Mouse (Mus musculus) ES-E14 (cell line): Measurements from ENCODE around the gene Pdk1. TPM values are rescaled to one million over a fixed set of nuclear protein-coding genes. Genes with fewer than 3 reads are reported as not detected.

Experiments
- DNase-seq: peaks from one replicate; pipeline ENCODE4 v3.0.0-alpha.2; 2013; ENCODE audit warnings: low read depth, low spot score
- H3K27ac ChIP-seq: 2 replicates; pipeline ENCODE4 v1.5.1; 2012; ENCODE audit warnings: low read depth, mild to moderate bottlenecking, low read length, moderate library complexity, mixed read lengths; ENCODE audit not compliant: poor library complexity, insufficient read depth, severe bottlenecking
- H3K36me3 ChIP-seq: 2 replicates; pipeline ENCODE4 v1.6.1; 2012; ENCODE audit warnings: mild to moderate bottlenecking, low read length, moderate library complexity, mixed read lengths; ENCODE audit not compliant: control insufficient read depth, poor library complexity, insufficient read depth, severe bottlenecking
- H3K4me1 ChIP-seq, 2 experiments: fragments of 150-350 bp in 1 of 2; sonication (generic) in 1 of 2; 2 replicates each; pipeline ENCODE4 v1.6.1; 2012; ENCODE audit warnings: low read length in 2 of 2, mild to moderate bottlenecking in 1 of 2, mixed read lengths in 1 of 2; ENCODE audit not compliant: control insufficient read depth in 2 of 2, insufficient read depth in 2 of 2, poor library complexity in 1 of 2
- H3K4me3 ChIP-seq, 2 experiments: fragments of 150-350 bp in 1 of 2; sonication (generic) in 1 of 2; 2 replicates each; pipeline ENCODE4 v1.5.1; 2012; ENCODE audit warnings: low read length in 2 of 2, low read depth in 1 of 2, mild to moderate bottlenecking in 1 of 2, mixed read lengths in 1 of 2; ENCODE audit not compliant: insufficient read depth in 1 of 2, poor library complexity in 1 of 2, severe bottlenecking in 1 of 2
- H3K9ac ChIP-seq: 2 replicates; pipeline ENCODE4 v1.6.1; 2012; ENCODE audit warnings: low read depth, mild to moderate bottlenecking, low read length, mixed read lengths; ENCODE audit not compliant: poor library complexity, insufficient read depth, severe bottlenecking
- H3K9me3 ChIP-seq: fragments of 150-350 bp; sonication (generic); 2 replicates; pipeline ENCODE4 v1.6.1; 2012; ENCODE audit warnings: low read depth, mild to moderate bottlenecking, low read length; ENCODE audit not compliant: control insufficient read depth, insufficient read depth
- CHD2 ChIP-seq: IDR thresholded peaks from 2 replicates; pipeline ENCODE4 v1.6.1; 2014; ENCODE audit warnings: mild to moderate bottlenecking, low read depth, low read length, inconsistent platforms
- HCFC1 ChIP-seq: IDR thresholded peaks from 2 replicates; pipeline ENCODE4 v1.6.1; 2012; ENCODE audit warnings: low read length, inconsistent platforms, borderline replicate concordance; ENCODE audit not compliant: insufficient read depth
- MAFK ChIP-seq: IDR thresholded peaks from 2 replicates; pipeline ENCODE4 v1.6.1; 2014; ENCODE audit warnings: mild to moderate bottlenecking, low read depth, low read length, inconsistent platforms; ENCODE audit not compliant: insufficient read depth
- ZC3H11A ChIP-seq: IDR thresholded peaks from 2 replicates; pipeline ENCODE4 v1.6.1; 2012; ENCODE audit warnings: low read depth, mild to moderate bottlenecking, inconsistent platforms, low read length, borderline replicate concordance
- ZNF384 ChIP-seq: IDR thresholded peaks from 2 replicates; pipeline ENCODE4 v1.6.1; 2012; ENCODE audit warnings: low read depth, low read length, inconsistent platforms
- in situ Hi-C, 2 experiments: fragments of 600-800 bp; cut with MboI; formaldehyde crosslinking; loops; one replicate each; pipeline ENCODE4 v1.15.1; 2025; ENCODE audit warnings: low sequenced_read_pairs in 2 of 2, inconsistent platforms in 1 of 2; ENCODE audit not compliant: unreplicated experiment in 2 of 2
- total RNA-seq: library from RNA; depleted of rRNA; stranded (reverse); fragments of 300-350 nt; gene quantifications from 2 replicates; pipeline ENCODE4 v1.2.3, GENCODE M21; 2012

Gene Pdk1
- total RNA-seq, 1 experiment, result 54.9 TPM

- H3K27ac ChIP-seq, result peak overlapping the region; percentile 95; the same call in 1 of the 2 replicates
- no peak overlapping the region; a peak in 1 of 4 replicates for H3K4me3 ChIP-seq
- no peak overlapping the region for H3K9ac ChIP-seq
- TF ChIP-seq ZC3H11A, result no peak
- TF ChIP-seq MAFK, result no peak
- TF ChIP-seq HCFC1, result no peak
- 0 out of 2 replicates have a peak, but pooled peaks have one; percentile 3 for TF ChIP-seq ZNF384
- 0 out of 2 replicates have a peak, but pooled peaks have one; percentile 56 for TF ChIP-seq CHD2
- DNase-seq, result peak; percentile 82
- H3K4me1 ChIP-seq, result peaks cover 18 to 24% of the 10 kb centered on the region in 2 experiments
- in situ Hi-C loops, result no loop called here
- H3K9me3 ChIP-seq, result no peaks in the 10 kb centered on the region
- no peaks in the 10 kb centered on the region for H3K36me3 ChIP-seq
These were observed 6.5 kb upstream of the Pdk1 start for GRCm38 (mm10) chr2:71866565-71866964.

- H3K9me3 ChIP-seq, result no peaks in the 10 kb centered on the region
- TF ChIP-seq ZNF384 (no peak), HCFC1 (no peak)
- H3K27ac ChIP-seq, result peak overlapping the region; percentile 95
- no peaks in the 10 kb centered on the region for H3K36me3 ChIP-seq
- in situ Hi-C loops, result no loop called here
- peak overlapping the region; percentile 65 for H3K9ac ChIP-seq
- peaks cover 14 to 25% of the 10 kb centered on the region in 2 experiments for H3K4me1 ChIP-seq
- peak overlapping the region in 1 of 2 experiments; percentile 13; a peak in 2 of 4 replicates for H3K4me3 ChIP-seq
- DNase-seq, result no peak
These were observed 6.0 kb upstream of the Pdk1 start for GRCm38 (mm10) chr2:71867019-71867418.

GRCm38 (mm10) chr2:71867480-71867879, 5.5 kb upstream of the Pdk1 start:
- Histone ChIP-seq H3K4me1 (peaks cover 15 to 27% of the 10 kb centered on the region in 2 experiments), H3K4me3 (peak overlapping the region in 1 of 2 experiments; percentile 21; a peak in 2 of 4 replicates), H3K9ac (peak overlapping the region; percentile 35; the same call in 1 of the 2 replicates), H3K36me3 (no peaks in the 10 kb centered on the region), H3K27ac (peak overlapping the region; percentile 95; the same call in 1 of the 2 replicates), H3K9me3 (no peaks in the 10 kb centered on the region)
- DNase-seq, result peak; percentile 59
- no peak for TF ChIP-seq ZC3H11A
- peak; percentile 42; the same call in 1 of the 2 replicates for TF ChIP-seq CHD2
- in situ Hi-C loops, result no loop called here

GRCm38 (mm10) chr2:71868256-71868655, 4.8 kb upstream of the Pdk1 start:
- H3K4me1 ChIP-seq, result peaks cover 10 to 25% of the 10 kb centered on the region in 2 experiments
- no peak for DNase-seq
- in situ Hi-C loops, result no loop called here
- no peaks in the 10 kb centered on the region for H3K9me3 ChIP-seq
- H3K36me3 ChIP-seq, result no peaks in the 10 kb centered on the region
- no peak for TF ChIP-seq CHD2
- no peak for TF ChIP-seq ZNF384
- no peak for TF ChIP-seq ZC3H11A
- peak overlapping the region; percentile 95 for H3K27ac ChIP-seq
- H3K4me3 ChIP-seq, result peak overlapping the region; percentile 5 to 65; a peak in 3 of 4 replicates
- H3K9ac ChIP-seq, result peak overlapping the region; percentile 78

GRCm38 (mm10) chr2:71872141-71872540, 883 bp upstream of the Pdk1 start:
- TF ChIP-seq MAFK, result no peak
- TF ChIP-seq ZC3H11A, result no peak
- no peak for TF ChIP-seq ZNF384
- no peak for TF ChIP-seq CHD2
- no peak for TF ChIP-seq HCFC1

More at GRCm38 (mm10) chr2:71872141-71872540, 883 bp upstream of the Pdk1 start:
- Histone ChIP-seq H3K27ac (peak overlapping the region; percentile 59; the same call in 1 of the 2 replicates), H3K9ac (no peak overlapping the region; the same call in 1 of the 2 replicates), H3K9me3 (no peaks in the 10 kb centered on the region), H3K4me3 (peak overlapping the region; percentile 75 to 94; a peak in 2 of 4 replicates), H3K36me3 (peaks cover 11% of the 10 kb centered on the region; the same call in 1 of the 2 replicates), H3K4me1 (peaks cover 10 to 25% of the 10 kb centered on the region in 2 experiments)
- in situ Hi-C loops, result no loop called here
- no peak for DNase-seq
